Mouse (Mus musculus) myocyte (in vitro differentiated cells): ENCODE measurements around the gene Golga5.
"Not testable (repeated sequence)": the region's sequence is repeated elsewhere in the genome, so short reads cannot be mapped to it uniquely, and the experiment has no call there.

Experiments
- MAX ChIP-seq: IDR thresholded peaks from one replicate; pipeline ENCODE4 v1.6.1; 2011; ENCODE audit warnings: low read depth, mild to moderate bottlenecking, control low read depth
- MYOD1 ChIP-seq, 3 experiments: IDR thresholded peaks; one replicate each; pipeline ENCODE4 v1.6.1; 2011; ENCODE audit warnings: control low read depth in 2 of 3, low read depth in 2 of 3, mild to moderate bottlenecking in 2 of 3, moderate library complexity in 1 of 3; ENCODE audit not compliant: insufficient read length in 2 of 3, control insufficient read depth in 1 of 3
- MYOG ChIP-seq, 3 experiments: IDR thresholded peaks; one replicate each; pipeline ENCODE4 v1.6.1; 2011; ENCODE audit warnings: control low read depth in 2 of 3, low read depth in 2 of 3, mild to moderate bottlenecking in 2 of 3; ENCODE audit not compliant: insufficient read length in 2 of 3, control insufficient read depth in 1 of 3, insufficient read depth in 1 of 3
- POLR2A ChIP-seq: IDR thresholded peaks from one replicate; pipeline ENCODE4 v1.6.1; 2011; ENCODE audit warnings: low read depth, mild to moderate bottlenecking, control low read depth, moderate library complexity; ENCODE audit not compliant: insufficient read length
- TCF12 ChIP-seq: IDR thresholded peaks from one replicate; pipeline ENCODE4 v1.6.1; 2011; ENCODE audit warnings: mild to moderate bottlenecking, control low read depth; ENCODE audit not compliant: poor library complexity, insufficient read depth, severe bottlenecking

DNA sequence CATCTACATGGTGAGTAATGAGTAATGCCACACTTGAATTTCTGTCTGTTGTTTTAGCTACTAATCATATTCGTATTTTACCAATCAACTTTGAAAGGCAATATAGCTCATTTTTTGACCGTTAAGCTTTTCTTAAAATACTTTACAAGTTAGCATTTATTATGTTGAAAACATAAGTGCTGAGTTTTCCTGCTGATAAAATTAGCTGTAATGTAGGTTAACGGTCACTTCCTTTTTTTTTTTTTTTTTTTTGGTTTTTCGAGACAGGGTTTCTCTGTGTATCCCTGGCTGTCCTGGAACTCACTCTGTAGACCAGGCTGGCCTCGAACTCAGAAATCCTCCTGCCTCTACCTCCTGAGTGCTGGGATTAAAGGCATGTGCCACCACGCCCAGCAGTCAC, 26.8 kb downstream of the Golga5 start:
- TF ChIP-seq MYOG (IDR thresholded peaks at IDR 0.05; ENCODE audit: control insufficient read depth in 1 of 3, insufficient read depth in 1 of 3, insufficient read length in 2 of 3, low read depth in 2 of 3); TCF12; POLR2A; MAX; MYOD1 (IDR thresholded peaks at IDR 0.05; ENCODE audit: control insufficient read depth in 1 of 3, insufficient read length in 2 of 3, low read depth in 2 of 3): not testable (repeated sequence)
